In genomic region chr7:45477003-45477402, GRCm38 (mm10) we compare ENCODE assay signal across 8 mouse cellular contexts. TPM values are rescaled to one million over a fixed set of nuclear protein-coding genes. Genes with fewer than 3 reads are reported as not detected.
DNase-seq lines count a peak whose midpoint lies in the region; ATAC-seq and TF ChIP-seq lines count a peak whose summit lies in the region.

No protein-coding gene starts in this region.

- no peak for TF ChIP-seq EP300 in heart, postnatal 0 days (IDR thresholded peaks at IDR 0.05; ENCODE audit: low read depth)

- DNase-seq in adrenal gland, adult (ENCODE audit: inconsistent age in 2 of 2, low spot score in 1 of 2) = peak; percentile 66 to 87
- DNase-seq in adrenal gland, postnatal 4 days (ENCODE audit: low spot score in 2 of 2) = no peak
- peak; percentile 64 to 70 for DNase-seq in left cerebral cortex, adult 18-20 months (ENCODE audit: low spot score in 2 of 2)
- no peak for DNase-seq in left cerebral cortex, adult 8-10 months (ENCODE audit: low spot score in 2 of 2)
- peak; percentile 75 for DNase-seq in adrenal gland, postnatal 14 days
- peak; percentile 63 for DNase-seq in heart, postnatal 0 days (ENCODE audit: low spot score)
- DNase-seq in right cerebral cortex, postnatal 10 days (ENCODE audit: low spot score in 2 of 2) = peak; percentile 68 to 80

- H3K36me3 ChIP-seq in heart, postnatal 0 days (replicated peaks; ENCODE audit: control insufficient read depth, insufficient read depth, low read length) = no peaks in the 10 kb centered on the region
- no peaks in the 10 kb centered on the region; the same call in 1 of the 2 replicates for H3K36me3 ChIP-seq in liver, embryonic 16.5 days (ENCODE audit: control insufficient read depth, insufficient read depth)

- 0 out of 2 replicates have a peak, but pooled peaks have one; percentile 49 for ATAC-seq in heart, postnatal 0 days (ENCODE audit: insufficient read depth, low read depth)
- ATAC-seq in liver, embryonic 16.5 days (ENCODE audit: low read depth) = peak; percentile 31; the same call in 1 of the 2 replicates

- peak; percentile 74 for TF ChIP-seq CTCF in heart, postnatal 0 days (IDR thresholded peaks at IDR 0.05; ENCODE audit: low read depth)

- no peak overlapping the region for H3K27ac ChIP-seq in heart, postnatal 0 days (ENCODE audit: low read depth)
- H3K27ac ChIP-seq in liver, embryonic 16.5 days (ENCODE audit: low read length) = no peak overlapping the region

- H3K9ac ChIP-seq in heart, postnatal 0 days (replicated peaks; ENCODE audit: low read depth, low read length) = no peak overlapping the region
- no peak overlapping the region for H3K9ac ChIP-seq in liver, embryonic 16.5 days (ENCODE audit: low read depth, low read length)

- H3K4me2 ChIP-seq in heart, postnatal 0 days (ENCODE audit: low read depth, low read length) = no peak overlapping the region
- H3K4me2 ChIP-seq in liver, embryonic 16.5 days (ENCODE audit: low read depth, low read length) = no peak overlapping the region

- WGBS in heart, postnatal 0 days = 9% methylated on average over 3 of the region's 3 CpGs
- WGBS in liver, embryonic 16.5 days (ENCODE audit: insufficient replicate concordance) = 12% methylated on average over 3 of the region's 3 CpGs

- H3K4me1 ChIP-seq in heart, postnatal 0 days (ENCODE audit: control insufficient read depth, insufficient read depth) = no peaks in the 10 kb centered on the region
- H3K4me1 ChIP-seq in liver, embryonic 16.5 days (ENCODE audit: control insufficient read depth, low read depth, low read length) = peaks cover 15% of the 10 kb centered on the region

- no peaks in the 10 kb centered on the region for H3K9me3 ChIP-seq in heart, postnatal 0 days (replicated peaks; ENCODE audit: control insufficient read depth, low read length)
- H3K9me3 ChIP-seq in liver, embryonic 16.5 days (replicated peaks; ENCODE audit: control insufficient read depth, low read length) = no peaks in the 10 kb centered on the region

- H3K4me3 ChIP-seq in heart, postnatal 0 days (ENCODE audit: low read depth, low read length) = no peak overlapping the region
- H3K4me3 ChIP-seq in liver, embryonic 16.5 days (ENCODE audit: low read depth, low read length) = no peak overlapping the region

- H3K27me3 ChIP-seq in heart, postnatal 0 days (ENCODE audit: control insufficient read depth, insufficient read depth, low read length) = no peaks in the 10 kb centered on the region
- no peaks in the 10 kb centered on the region for H3K27me3 ChIP-seq in liver, embryonic 16.5 days (ENCODE audit: control insufficient read depth, insufficient read depth, low read depth, low read length)

RNA-seq across cellular contexts. Expression of gene Tulp2, which starts 4.7 kb away (rescaled TPM):
- total RNA-seq in adrenal gland, postnatal 4 days (2021) = under 1 TPM; 0.45 to 0.54 TPM
- total RNA-seq in left cerebral cortex, adult 18-20 months (2021) = under 1 TPM in 1 of 2 experiments, not detected in 1; 0.21 TPM
- not detected for total RNA-seq in left cerebral cortex, adult 8-10 months (2022)
- 0.49 and 1.1 TPM in 2 replicates for total RNA-seq in adrenal gland, postnatal 14 days (2021)
- not detected in 2 replicates for total RNA-seq in heart, postnatal 0 days (2014; rRNA removed; ENCODE audit: low replicate concordance)
- 0.15 and 0.20 TPM in 2 replicates for polyA plus RNA-seq in heart, postnatal 0 days (2015; fragmentation: Nextera tagmentation; extraction: Ambion mirVana)
- 0.41 and 0.75 TPM in 2 replicates for polyA plus RNA-seq in liver, embryonic 16.5 days (2015; fragmentation: Nextera tagmentation; extraction: Ambion mirVana)

RNA-seq across cellular contexts. Expression of gene Gm45808, which starts 9.6 kb away (rescaled TPM):
- 10 to 100 TPM; 14.9 to 20.7 TPM for total RNA-seq in adrenal gland, postnatal 4 days (2021)
- total RNA-seq in left cerebral cortex, adult 18-20 months (2021) = 1 to 10 TPM; 2.5 to 3.8 TPM
- total RNA-seq in left cerebral cortex, adult 8-10 months (2022) = 1 to 10 TPM in 3 of 4 experiments, not detected in 1; 1.9 to 3.2 (median 2.9) TPM
- 24.6 and 31.2 TPM in 2 replicates for total RNA-seq in adrenal gland, postnatal 14 days (2021)
- 14.2 TPM in 1 of 2 replicates, not detected in the other for total RNA-seq in heart, postnatal 0 days (2014; rRNA removed; ENCODE audit: low replicate concordance)
- polyA plus RNA-seq in heart, postnatal 0 days (2015; fragmentation: Nextera tagmentation; extraction: Ambion mirVana) = 0.18 TPM in 1 of 2 replicates, not detected in the other
- polyA plus RNA-seq in liver, embryonic 16.5 days (2015; fragmentation: Nextera tagmentation; extraction: Ambion mirVana) = not detected in 2 replicates

RNA-seq across cellular contexts. Expression of gene Bax, which starts 10.3 kb away (rescaled TPM):
- total RNA-seq in adrenal gland, postnatal 4 days (2021) = 10 to 100 TPM; 75.8 to 78.4 TPM
- 10 to 100 TPM; 55.2 to 59.3 TPM for total RNA-seq in left cerebral cortex, adult 18-20 months (2021)
- 10 to 100 TPM; 57.8 to 78.7 (median 67.0) TPM for total RNA-seq in left cerebral cortex, adult 8-10 months (2022)
- total RNA-seq in adrenal gland, postnatal 14 days (2021) = 54.4 and 60.0 TPM in 2 replicates
- 48.1 and 88.1 TPM in 2 replicates for total RNA-seq in heart, postnatal 0 days (2014; rRNA removed; ENCODE audit: low replicate concordance)
- polyA plus RNA-seq in heart, postnatal 0 days (2015; fragmentation: Nextera tagmentation; extraction: Ambion mirVana) = 99.2 and 101 TPM in 2 replicates
- 63.3 and 63.4 TPM in 2 replicates for polyA plus RNA-seq in liver, embryonic 16.5 days (2015; fragmentation: Nextera tagmentation; extraction: Ambion mirVana)

RNA-seq across cellular contexts. Expression of gene Dhdh, which starts 11.6 kb away (rescaled TPM):
- total RNA-seq in adrenal gland, postnatal 4 days (2021) = 10 to 100 TPM; 35.0 to 38.8 TPM
- total RNA-seq in left cerebral cortex, adult 18-20 months (2021) = 1 to 10 TPM; 3.9 to 4.7 TPM
- total RNA-seq in left cerebral cortex, adult 8-10 months (2022) = 1 to 10 TPM; 5.9 to 7.0 (median 6.3) TPM
- total RNA-seq in adrenal gland, postnatal 14 days (2021) = 46.8 and 54.1 TPM in 2 replicates
- total RNA-seq in heart, postnatal 0 days (2014; rRNA removed; ENCODE audit: low replicate concordance) = 3.4 and 5.6 TPM in 2 replicates
- 5.1 and 5.3 TPM in 2 replicates for polyA plus RNA-seq in heart, postnatal 0 days (2015; fragmentation: Nextera tagmentation; extraction: Ambion mirVana)
- 2.5 and 3.3 TPM in 2 replicates for polyA plus RNA-seq in liver, embryonic 16.5 days (2015; fragmentation: Nextera tagmentation; extraction: Ambion mirVana)

RNA-seq across cellular contexts. Expression of gene Ftl1, which starts 17.3 kb away (rescaled TPM):
- 100 to 1,000 TPM; 684 to 753 TPM for total RNA-seq in adrenal gland, postnatal 4 days (2021)
- total RNA-seq in left cerebral cortex, adult 18-20 months (2021) = 100 to 1,000 TPM; 218 to 238 TPM
- 100 to 1,000 TPM; 206 to 283 (median 229) TPM for total RNA-seq in left cerebral cortex, adult 8-10 months (2022)
- total RNA-seq in adrenal gland, postnatal 14 days (2021) = 638 and 688 TPM in 2 replicates
- 1,107 and 1,211 TPM in 2 replicates for total RNA-seq in heart, postnatal 0 days (2014; rRNA removed; ENCODE audit: low replicate concordance)
- polyA plus RNA-seq in heart, postnatal 0 days (2015; fragmentation: Nextera tagmentation; extraction: Ambion mirVana) = 2,163 and 2,221 TPM in 2 replicates
- 6,125 and 6,166 TPM in 2 replicates for polyA plus RNA-seq in liver, embryonic 16.5 days (2015; fragmentation: Nextera tagmentation; extraction: Ambion mirVana)

Comparison
In these comparisons a context has a peak if more than half of its experiments do, and no peak if none do; other contexts are left out.
1. DNase-seq: peak in adrenal gland, adult (2 of 2), left cerebral cortex, adult 18-20 months (2 of 2), adrenal gland, postnatal 14 days (single experiment), heart, postnatal 0 days (single experiment) and right cerebral cortex, postnatal 10 days (2 of 2); none in adrenal gland, postnatal 4 days (0 of 2) and left cerebral cortex, adult 8-10 months (0 of 2).